Mouse (Mus musculus) forebrain, embryonic 11.5 days (tissue): ENCODE measurements around the gene Usp4. TPM values are rescaled to one million over a fixed set of nuclear protein-coding genes. Genes with fewer than 3 reads are reported as not detected.

Experiments
- ATAC-seq: fragments of 200-750 bp; cut with Nextera tagmentation; replicated peaks from 2 replicates; pipeline ENCODE4 v1.8.0; 2017; ENCODE audit warnings: moderate TSS enrichment; ENCODE audit not compliant: low FRiP score
- DNase-seq: peaks from one replicate; pipeline ENCODE4 v3.0.0-alpha.2; 2017; ENCODE audit warnings: low spot score
- H3K27ac ChIP-seq: fragments of 300-500 bp; sonication (generic); 2 replicates; pipeline ENCODE4 v1.5.1; 2014; ENCODE audit warnings: low read depth, low read length
- H3K27me3 ChIP-seq: fragments of 300-500 bp; sonication (generic); 2 replicates; pipeline ENCODE4 v1.6.1; 2014; ENCODE audit warnings: mild to moderate bottlenecking, low read length, mixed read lengths; ENCODE audit not compliant: control insufficient read depth, insufficient read depth
- H3K36me3 ChIP-seq: fragments of 300-500 bp; sonication (generic); 2 replicates; pipeline ENCODE4 v1.6.1; 2014; ENCODE audit warnings: mild to moderate bottlenecking, low read length, moderate library complexity, mixed read lengths; ENCODE audit not compliant: control insufficient read depth, insufficient read depth
- H3K4me1 ChIP-seq: fragments of 300-500 bp; sonication (generic); replicated peaks from 2 replicates; pipeline ENCODE4 v1.6.1; 2014; ENCODE audit warnings: low read length, mixed read lengths; ENCODE audit not compliant: control insufficient read depth, insufficient read depth
- H3K4me2 ChIP-seq: fragments of 300-500 bp; sonication (generic); 2 replicates; pipeline ENCODE4 v1.6.1; 2014; ENCODE audit warnings: low read depth, mild to moderate bottlenecking, low read length, moderate library complexity, mixed read lengths; ENCODE audit not compliant: severe bottlenecking
- H3K4me3 ChIP-seq: fragments of 300-500 bp; sonication (generic); 2 replicates; pipeline ENCODE4 v1.5.1; 2014; ENCODE audit warnings: low read depth, low read length
- H3K9ac ChIP-seq: fragments of 300-500 bp; sonication (generic); 2 replicates; pipeline ENCODE4 v1.6.1; 2014; ENCODE audit warnings: low read length
- H3K9me3 ChIP-seq: fragments of 300-500 bp; sonication (generic); 2 replicates; pipeline ENCODE4 v1.6.1; 2016; ENCODE audit warnings: low read length, mixed read lengths; ENCODE audit not compliant: control insufficient read depth
- WGBS: fragments of 180-500 bp; shearing (Covaris S2); extraction: QIAGEN DNeasy Blood & Tissue Kit; methylation state at CpG from one replicate; pipeline ENCODE4 v1.1.7; 2014; 5-methylcytosine and 5-hydroxymethylcytosine counted together
- polyA plus RNA-seq: library from polyadenylated mRNA; unstranded; fragments of >200 nt; fragmentation: Nextera tagmentation; extraction: Ambion mirVana; gene quantifications from 2 replicates; pipeline ENCODE4 v1.2.1, GENCODE M21; 2014

The Usp4 gene
- polyA plus RNA-seq, 1 experiment from 2014 or later: 138 TPM

DNA sequence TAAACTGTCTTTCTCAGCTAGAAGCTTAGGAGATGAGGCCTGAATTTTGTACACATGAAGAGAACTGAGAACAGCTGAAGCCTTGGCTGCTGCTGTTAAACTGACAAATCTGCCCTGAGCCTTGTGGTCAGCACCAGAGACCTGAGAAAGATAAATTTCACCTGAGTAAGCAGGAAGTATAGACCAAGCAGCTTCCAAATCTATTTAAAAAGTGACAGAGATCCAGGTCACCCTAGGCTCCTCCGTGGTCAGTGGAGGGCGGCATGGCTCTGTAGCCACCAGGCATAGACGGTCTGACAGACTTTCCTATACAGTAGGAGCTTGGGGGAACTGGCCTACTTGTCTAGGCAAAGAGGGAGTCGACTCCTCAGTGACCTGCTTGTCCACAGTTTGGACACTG, 39.2 kb downstream of the Usp4 start:
- WGBS: 91% methylated on average over 4 of the region's 4 CpGs

DNA sequence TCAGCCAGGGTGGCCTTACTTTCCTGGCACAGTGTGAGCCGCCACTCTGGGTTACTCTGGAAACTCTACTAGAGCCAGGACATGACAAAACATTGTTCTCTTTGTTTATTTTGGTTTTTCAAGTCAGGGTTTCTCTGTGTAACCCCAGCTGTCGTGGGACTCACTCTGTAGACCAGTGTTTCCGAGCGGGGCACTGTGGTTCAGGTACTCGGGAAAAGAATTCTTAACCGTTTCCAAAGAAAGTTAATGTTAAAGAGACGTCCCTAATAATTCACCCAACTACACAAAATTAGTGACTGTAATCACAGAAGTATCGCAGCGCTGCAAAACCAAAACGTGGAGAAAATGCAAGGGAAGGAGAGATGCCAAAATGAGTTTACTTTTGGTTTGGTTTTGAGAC, 40.9 kb downstream of the Usp4 start:
- no peaks in the 10 kb centered on the region for H3K9me3 ChIP-seq
- peaks cover 17% of the 10 kb centered on the region; the same call in 1 of the 2 replicates for H3K36me3 ChIP-seq
- no peak overlapping the region for H3K9ac ChIP-seq
- no peaks in the 10 kb centered on the region for H3K4me1 ChIP-seq
- no peak overlapping the region for H3K4me3 ChIP-seq
- ATAC-seq (no peak), DNase-seq (no peak)
- H3K4me2 ChIP-seq: no peak overlapping the region
- no peak overlapping the region; the same call in 1 of the 2 replicates for H3K27ac ChIP-seq
- 91% methylated on average over 10 of the region's 10 CpGs for WGBS
- no peaks in the 10 kb centered on the region for H3K27me3 ChIP-seq

More for the DNA sequence above, 39.2 kb downstream of the Usp4 start:
- Histone ChIP-seq H3K4me2 (no peak overlapping the region), H3K36me3 (peaks cover 21% of the 10 kb centered on the region; the same call in 1 of the 2 replicates), H3K27ac (no peak overlapping the region), H3K4me1 (no peaks in the 10 kb centered on the region), H3K4me3 (no peak overlapping the region), H3K9ac (no peak overlapping the region), H3K9me3 (no peaks in the 10 kb centered on the region), H3K27me3 (no peaks in the 10 kb centered on the region)
- DNase-seq: no peak
- no peak for ATAC-seq

DNA sequence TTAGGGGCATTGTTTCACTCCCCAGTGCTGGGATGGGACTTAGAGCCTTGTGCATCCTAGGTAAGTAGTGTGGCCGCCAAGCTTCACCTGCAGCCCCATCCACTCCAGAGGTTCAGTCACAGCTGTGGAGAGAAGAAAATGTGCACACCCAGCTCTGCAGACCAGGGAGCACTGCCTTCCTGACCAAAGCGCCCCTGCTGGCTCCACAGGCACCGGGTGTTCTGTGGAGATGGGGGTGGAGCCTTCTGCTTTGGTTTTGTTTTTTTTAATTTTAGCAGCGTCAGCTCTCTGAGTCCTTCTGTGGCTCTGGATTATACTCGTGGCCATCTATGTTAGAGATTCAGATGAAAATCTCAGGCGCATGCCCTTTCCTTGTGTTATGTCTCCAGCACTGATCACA, 41.6 kb downstream of the Usp4 start:
- ATAC-seq (no peak), DNase-seq (no peak)
- H3K9me3 ChIP-seq: no peaks in the 10 kb centered on the region
- H3K36me3 ChIP-seq: peaks cover 14% of the 10 kb centered on the region; the same call in 1 of the 2 replicates
- H3K27ac ChIP-seq: no peak overlapping the region
- no peaks in the 10 kb centered on the region for H3K27me3 ChIP-seq
- no peak overlapping the region for H3K4me3 ChIP-seq
- no peak overlapping the region for H3K9ac ChIP-seq
- H3K4me1 ChIP-seq: no peaks in the 10 kb centered on the region
- H3K4me2 ChIP-seq: no peak overlapping the region
- 85% methylated on average over 6 of the region's 6 CpGs for WGBS

DNA sequence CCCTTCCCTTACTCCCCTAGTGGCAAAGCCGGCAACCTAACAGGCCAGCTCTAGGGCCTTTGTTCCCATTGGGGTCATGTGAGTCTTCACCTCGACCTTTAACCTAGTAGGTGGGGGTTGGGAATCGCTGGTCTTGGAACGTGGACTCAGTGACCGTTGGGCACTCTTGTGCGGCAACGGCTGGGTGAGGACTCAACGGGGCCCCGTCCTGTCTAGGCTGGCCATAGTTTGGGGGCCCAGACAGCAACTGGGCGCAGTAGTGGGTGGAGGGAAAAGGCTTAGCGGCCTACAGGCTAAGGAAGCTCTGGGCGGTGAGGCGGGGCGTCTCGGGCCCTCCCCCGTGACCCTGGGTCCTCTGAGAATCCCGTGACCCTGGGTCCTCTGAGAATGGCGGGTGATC, 45.0 kb downstream of the Usp4 start, which contains the start of gene 1700102P08Rik:
Gene 1700102P08Rik, plus strand, starts transcription at position 130 of the 400 bp plus-strand sequence.
- no peak within 1 kb of the TSS for H3K4me2 ChIP-seq
- 47% methylated on average over 18 of the region's 18 CpGs for WGBS
- H3K4me3 ChIP-seq: no peak within 1 kb of the TSS
- no peaks in the 10 kb centered on the region for H3K9me3 ChIP-seq
- no peak within 1 kb of the TSS for H3K27ac ChIP-seq
- ATAC-seq (no peak), DNase-seq (peak; percentile 47)
- peaks cover 5% of the 10 kb centered on the region; the same call in 1 of the 2 replicates for H3K36me3 ChIP-seq
- no peaks in the 10 kb centered on the region for H3K27me3 ChIP-seq
- H3K4me1 ChIP-seq: no peaks in the 10 kb centered on the region
- H3K9ac ChIP-seq: no peak within 1 kb of the TSS

DNA sequence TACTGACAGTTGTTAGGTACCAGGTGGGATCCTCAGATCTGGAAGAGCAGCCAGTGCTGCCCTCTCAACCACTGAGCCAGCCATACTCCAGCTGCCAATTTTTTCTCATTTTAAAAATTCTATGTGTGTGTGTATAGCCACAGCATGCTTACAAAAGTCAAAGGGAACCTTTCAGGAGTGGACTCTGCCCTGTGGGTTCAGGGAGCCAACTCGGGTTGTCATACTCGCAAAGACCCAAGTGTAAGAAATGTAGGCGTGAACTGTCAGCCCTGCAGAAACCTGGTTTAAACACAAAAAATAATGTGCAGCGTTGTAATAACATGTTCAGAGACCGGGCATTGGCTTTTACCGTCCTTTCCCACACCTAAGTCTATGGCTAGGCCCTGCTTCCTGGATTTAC, 46.5 kb downstream of the Usp4 start:
- H3K4me2 ChIP-seq: no peak overlapping the region
- H3K27me3 ChIP-seq: no peaks in the 10 kb centered on the region
- no peaks in the 10 kb centered on the region for H3K9me3 ChIP-seq
- H3K9ac ChIP-seq: no peak overlapping the region
- H3K4me1 ChIP-seq: no peaks in the 10 kb centered on the region
- H3K36me3 ChIP-seq: peaks cover 5% of the 10 kb centered on the region; the same call in 1 of the 2 replicates
- WGBS: 94% methylated on average over 6 of the region's 6 CpGs
- no peak overlapping the region for H3K27ac ChIP-seq
- DNase-seq (peak; percentile 31), ATAC-seq (no peak)
- no peak overlapping the region for H3K4me3 ChIP-seq

DNA sequence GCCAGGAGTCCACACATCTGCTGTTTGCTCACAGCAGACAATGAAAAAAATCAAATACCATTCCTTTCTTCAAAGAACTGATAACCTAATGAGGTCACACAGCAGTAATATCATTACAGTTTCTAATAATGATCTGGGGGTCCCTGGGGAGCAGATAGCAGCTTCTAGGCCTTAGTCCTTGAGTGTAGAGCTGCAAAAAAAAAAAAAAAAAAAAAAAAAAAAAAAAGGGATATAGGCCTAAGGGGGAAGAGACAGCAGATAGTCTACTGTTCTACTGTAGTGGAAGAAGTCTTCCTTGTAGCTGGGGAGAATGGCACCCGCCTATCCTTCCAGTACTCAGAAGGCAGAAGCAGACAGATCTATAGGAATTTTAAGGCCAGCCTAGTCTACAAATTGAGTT, 47.8 kb downstream of the Usp4 start:
- Histone ChIP-seq H3K9ac (no peak overlapping the region), H3K4me2 (no peak overlapping the region), H3K36me3 (peaks cover 5% of the 10 kb centered on the region; the same call in 1 of the 2 replicates), H3K9me3 (no peaks in the 10 kb centered on the region), H3K27ac (no peak overlapping the region), H3K4me1 (no peaks in the 10 kb centered on the region), H3K4me3 (no peak overlapping the region), H3K27me3 (no peaks in the 10 kb centered on the region)
- ATAC-seq (no peak), DNase-seq (no peak)
- 96% methylated on average over 1 of the region's 1 CpGs for WGBS

DNA sequence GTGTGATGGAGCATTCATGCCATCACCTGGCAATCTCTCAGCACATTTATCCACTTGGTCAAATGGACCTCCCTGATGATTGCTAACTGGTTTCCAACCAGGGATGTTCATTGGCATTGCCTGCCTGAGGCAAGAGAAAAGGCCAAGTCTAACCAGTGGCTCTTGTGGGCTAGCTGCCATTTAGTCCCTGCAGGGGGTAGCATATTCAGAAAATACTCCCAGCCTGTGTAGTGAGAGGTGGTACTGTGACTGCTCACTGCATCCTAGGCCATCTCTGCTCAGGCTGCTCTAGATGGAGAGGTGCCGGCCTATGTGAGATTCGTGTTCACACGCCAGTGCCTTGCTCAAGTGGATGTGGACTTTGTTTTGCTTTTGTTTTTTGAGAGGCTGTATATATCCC, 50.7 kb downstream of the Usp4 start:
- no peak for DNase-seq
- H3K9me3 ChIP-seq: no peaks in the 10 kb centered on the region
- H3K36me3 ChIP-seq: no peaks in the 10 kb centered on the region
- H3K27me3 ChIP-seq: no peaks in the 10 kb centered on the region
- H3K4me3 ChIP-seq: no peak overlapping the region
- H3K4me1 ChIP-seq: no peaks in the 10 kb centered on the region
- H3K9ac ChIP-seq: no peak overlapping the region
- WGBS: 94% methylated on average over 3 of the region's 3 CpGs
- no peak overlapping the region for H3K4me2 ChIP-seq
- ATAC-seq: no peak
- H3K27ac ChIP-seq: no peak overlapping the region

DNA sequence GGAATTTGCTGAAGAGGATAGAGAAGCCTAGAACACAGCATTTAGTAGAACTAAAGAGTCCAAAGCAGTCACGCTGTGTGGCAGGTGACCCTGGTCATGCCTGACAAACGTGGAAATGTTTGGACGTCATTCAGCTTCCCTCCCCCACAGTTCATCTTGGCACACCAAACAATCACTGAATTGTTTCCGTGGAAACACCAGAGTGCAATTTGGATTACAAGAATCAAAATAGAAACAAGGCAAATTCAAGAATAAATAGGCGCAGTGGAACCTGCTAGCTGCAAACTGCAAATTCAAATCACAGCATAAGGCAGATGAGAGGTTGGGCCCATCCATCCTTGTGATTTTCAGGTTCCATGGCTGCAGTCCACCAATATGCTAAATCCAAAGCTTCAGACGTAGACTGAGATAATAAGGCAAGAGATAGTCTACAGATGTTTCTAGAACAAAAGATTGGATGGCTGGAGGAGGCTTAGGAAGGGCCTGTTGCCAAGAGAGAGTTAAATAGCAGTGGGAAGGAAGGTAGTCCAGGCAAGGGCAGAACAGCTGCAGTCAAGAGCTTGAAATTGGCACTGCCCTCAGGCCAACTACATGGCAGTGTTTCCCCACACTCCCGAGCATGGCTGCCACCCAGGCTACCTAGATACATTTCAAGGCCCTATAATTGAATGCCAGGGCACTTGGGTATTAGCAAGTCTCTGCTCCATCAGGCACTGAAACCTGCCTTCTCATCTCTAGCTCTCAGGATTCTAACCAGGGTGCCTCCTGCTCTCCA, 53.7 kb downstream of the Usp4 start:
- Histone ChIP-seq H3K4me3 (no peak overlapping the region), H3K27me3 (no peaks in the 10 kb centered on the region), H3K9ac (no peak overlapping the region), H3K9me3 (no peaks in the 10 kb centered on the region), H3K27ac (no peak overlapping the region), H3K4me1 (no peaks in the 10 kb centered on the region), H3K4me2 (no peak overlapping the region), H3K36me3 (no peaks in the 10 kb centered on the region)
- 62% methylated on average over 7 of the region's 7 CpGs for WGBS
- DNase-seq (no peak), ATAC-seq (no peak)

DNA sequence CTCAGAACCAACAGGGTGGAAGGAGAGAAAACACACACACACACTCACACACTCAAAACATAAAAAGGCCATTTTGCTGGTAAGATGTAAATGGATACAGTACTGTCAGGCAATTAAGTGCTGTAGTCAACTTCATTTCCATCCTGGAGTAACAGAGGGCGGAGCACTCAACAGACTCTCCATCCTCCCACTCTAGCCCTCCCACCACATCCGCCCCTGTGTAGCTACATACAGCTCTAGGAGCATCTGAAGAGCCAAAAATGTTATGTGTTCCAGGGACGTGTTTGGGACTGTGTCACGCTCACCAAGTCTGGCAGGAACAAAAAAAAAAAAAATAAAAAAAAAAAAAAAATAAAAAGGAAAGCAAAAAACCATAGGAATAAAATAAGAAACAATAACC, 55.4 kb downstream of the Usp4 start:
- H3K9me3 ChIP-seq: no peaks in the 10 kb centered on the region
- 78% methylated on average over 4 of the region's 4 CpGs for WGBS
- no peak overlapping the region for H3K27ac ChIP-seq
- no peaks in the 10 kb centered on the region for H3K4me1 ChIP-seq
- no peak overlapping the region for H3K9ac ChIP-seq
- no peak overlapping the region for H3K4me2 ChIP-seq
- DNase-seq: no peak
- H3K27me3 ChIP-seq: no peaks in the 10 kb centered on the region
- H3K36me3 ChIP-seq: no peaks in the 10 kb centered on the region
- no peak for ATAC-seq
- no peak overlapping the region for H3K4me3 ChIP-seq
